Mouse (Mus musculus) brain, adult 2 months (tissue): Measurements from ENCODE around the gene Ankrd23.

Source experiments
- DNase-seq: peaks from one replicate; pipeline ENCODE4 v3.0.0; 2011; ENCODE audit warnings: low read depth, low spot score

Ankrd23 gene

DNA sequence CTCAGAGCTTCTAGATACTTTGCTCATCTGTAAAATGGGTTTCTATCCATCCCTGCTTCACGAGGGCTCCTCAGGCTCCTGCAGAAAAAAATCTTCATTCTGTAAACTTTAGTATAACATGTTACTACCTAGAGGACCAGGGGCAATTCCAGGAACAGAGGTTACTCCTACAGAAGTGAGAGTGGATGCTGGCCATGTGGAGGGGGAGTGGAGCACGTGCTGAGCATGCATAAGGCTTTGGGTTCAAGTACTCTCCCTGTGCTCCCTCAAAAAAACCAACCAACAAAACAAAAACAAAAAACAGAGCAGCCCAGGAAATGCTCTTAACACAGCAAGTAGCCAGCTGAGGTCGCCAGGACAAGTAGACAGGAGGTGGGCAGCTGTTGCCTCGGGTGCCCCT is 26.9 kb upstream of the Ankrd23 start:
- DNase-seq: no peak

DNA sequence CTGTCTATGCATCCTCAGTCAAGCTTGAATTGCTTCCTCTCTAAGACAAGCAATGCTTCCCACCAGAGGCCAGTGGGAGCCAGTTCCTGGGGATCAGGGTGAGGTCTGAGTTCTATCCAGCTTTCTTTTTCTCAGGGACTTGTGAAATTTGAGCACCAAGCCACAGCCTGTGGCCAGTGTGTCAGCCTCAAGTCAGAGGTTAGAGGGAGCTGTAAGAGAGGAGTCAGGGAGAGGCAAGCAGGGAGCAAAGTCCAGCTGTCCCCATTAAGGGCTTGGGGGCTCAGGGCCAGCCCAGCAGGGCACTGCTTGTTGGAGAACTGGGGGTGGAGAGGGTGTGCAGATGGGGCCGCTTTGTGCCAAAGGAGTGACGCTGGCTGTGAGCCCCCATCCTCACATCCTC is 26.5 kb upstream of the Ankrd23 start:
- no peak for DNase-seq

GRCm38 (mm10) chr1:36562388-36562787 is 25.7 kb upstream of the Ankrd23 start:
- DNase-seq: no peak

DNA sequence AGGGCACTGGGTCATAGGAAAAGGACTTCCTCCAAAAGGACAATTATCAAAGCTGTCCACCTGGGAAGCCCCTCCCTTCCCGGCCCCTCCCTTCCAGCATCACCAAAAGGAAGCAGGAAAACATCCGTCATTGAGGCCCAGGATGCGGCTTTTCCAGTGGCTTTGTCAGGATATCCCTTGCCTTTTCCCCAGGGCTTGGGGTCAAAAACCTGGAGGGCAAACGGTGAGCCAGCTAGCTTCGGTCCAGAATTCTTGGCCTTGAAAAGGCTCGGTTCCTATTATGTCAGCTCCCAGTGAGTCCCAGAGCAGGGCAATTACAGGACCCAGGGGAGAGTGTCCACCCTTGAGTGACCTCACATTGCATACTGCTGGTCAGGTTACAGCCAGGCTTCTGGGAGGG is 24.2 kb upstream of the Ankrd23 start:
- DNase-seq: no peak

DNA sequence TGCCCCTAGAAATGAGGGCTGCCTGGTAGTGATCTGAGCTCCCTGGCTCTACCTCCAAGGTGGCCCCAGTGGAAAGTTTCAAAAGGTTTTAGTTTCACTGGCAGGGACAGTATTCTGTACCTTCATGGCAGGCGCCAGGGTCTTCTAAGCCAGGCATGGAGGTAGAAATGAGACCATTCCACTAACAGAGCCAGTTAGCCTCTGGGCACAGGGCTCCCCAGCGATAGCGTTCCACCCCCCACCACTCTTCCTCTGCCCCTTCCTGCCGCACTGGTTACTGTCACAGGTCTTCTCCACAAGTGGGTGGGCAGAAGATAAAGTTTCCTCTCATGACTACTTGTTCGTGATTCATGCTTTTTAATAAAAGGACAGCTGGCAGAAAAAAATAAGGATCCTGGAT is 23.2 kb upstream of the Ankrd23 start:
- DNase-seq: no peak

DNA sequence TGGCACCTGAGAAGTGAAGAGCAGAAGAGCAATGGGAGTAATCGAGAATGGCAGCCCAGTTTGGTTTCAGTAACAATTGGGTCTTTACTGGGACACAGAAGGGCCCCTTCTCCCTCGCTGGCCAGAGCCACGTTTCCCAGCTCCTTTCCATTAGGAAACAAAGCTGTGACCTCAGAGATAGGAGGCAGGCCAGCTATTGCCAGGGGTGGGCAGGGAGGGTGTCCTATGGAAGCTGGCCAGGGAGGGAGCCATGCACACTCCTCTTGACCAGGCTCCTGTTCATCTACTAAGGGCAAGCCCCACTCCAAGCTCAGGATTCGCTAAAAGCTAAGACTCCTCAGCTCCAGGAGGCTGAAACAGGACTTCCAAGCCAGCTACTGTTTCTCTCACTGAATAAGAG is 22.6 kb upstream of the Ankrd23 start:
- DNase-seq: no peak

DNA sequence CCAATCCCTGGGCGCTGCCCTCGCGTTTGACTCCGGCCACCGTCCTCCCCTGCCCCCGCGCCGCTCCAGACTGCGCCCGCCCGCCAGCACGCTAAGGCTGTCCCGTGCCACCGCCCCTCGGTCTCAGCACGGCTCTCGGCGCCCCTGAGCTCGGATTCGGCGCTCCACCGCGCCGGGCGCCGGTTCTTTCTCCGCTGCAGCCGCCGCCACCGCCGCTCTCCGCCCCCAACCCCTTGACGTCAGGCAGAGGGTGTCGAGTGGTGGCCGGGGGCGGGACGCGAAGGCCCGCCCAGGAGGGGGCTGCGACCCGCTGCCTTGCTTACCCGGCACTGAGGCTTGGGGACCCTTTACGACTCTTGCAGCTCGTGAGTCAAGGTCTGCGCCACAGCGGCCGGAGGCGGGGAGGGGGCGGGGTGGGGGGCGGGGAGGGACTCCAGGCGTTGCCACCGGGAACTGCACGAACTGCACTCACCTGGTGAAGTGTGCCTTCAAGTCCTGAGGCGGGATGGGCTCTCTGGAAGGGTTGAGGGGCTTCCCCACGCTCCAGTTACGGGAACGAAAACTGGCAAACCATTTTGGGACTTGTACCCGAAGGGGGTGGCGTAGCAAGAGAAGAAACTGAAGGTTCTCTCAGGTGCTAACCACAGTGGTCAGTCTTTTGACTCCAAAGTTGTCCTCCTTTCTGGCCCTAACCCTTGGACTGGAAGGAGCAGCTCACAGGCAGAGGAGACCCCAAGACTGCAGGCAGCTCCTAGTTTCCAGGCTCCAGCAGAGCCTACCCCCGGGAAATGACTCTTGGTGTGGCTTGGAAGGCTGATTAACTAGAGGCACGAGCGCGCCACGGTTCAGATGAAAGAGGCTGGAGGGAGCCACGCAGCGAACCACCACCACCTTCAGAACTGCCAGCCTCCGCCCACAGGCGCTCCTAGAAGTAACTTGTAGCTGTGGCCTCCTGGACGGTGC is 21.6 kb upstream of the Ankrd23 start, which contains the start of gene Sema4c:
Gene Sema4c (minus strand): TSS at position 319 of the 963 bp plus-strand sequence.
- peak; percentile 73 for DNase-seq

DNA sequence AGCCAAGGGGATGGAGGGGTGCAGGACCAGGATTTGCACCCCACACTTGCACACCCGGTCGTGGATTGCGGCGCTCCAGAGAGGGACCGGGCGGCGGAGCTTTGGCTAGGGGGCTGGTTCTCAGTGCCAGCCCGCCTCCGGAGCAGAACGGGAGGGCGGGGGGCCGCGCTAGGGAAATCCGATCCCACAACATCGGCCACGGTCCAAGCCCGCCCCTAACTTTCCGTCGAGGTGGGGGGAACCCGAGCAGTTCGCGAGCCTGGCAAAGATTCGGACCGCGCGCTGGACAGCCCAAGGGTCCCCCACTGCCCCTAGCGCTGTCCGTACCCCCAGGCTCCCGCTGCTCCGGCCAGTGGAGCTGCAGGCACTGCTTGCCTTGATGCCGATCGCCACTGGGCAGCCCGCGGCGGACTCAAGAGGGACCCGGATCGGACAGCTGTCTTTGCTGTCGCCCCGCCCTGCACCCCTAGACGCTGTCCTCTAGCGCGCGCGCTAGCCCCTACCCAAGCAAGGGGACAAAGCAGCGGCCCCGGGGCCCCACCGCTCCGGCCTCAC is 20.9 kb upstream of the Ankrd23 start:
- DNase-seq: peak; percentile 66

DNA sequence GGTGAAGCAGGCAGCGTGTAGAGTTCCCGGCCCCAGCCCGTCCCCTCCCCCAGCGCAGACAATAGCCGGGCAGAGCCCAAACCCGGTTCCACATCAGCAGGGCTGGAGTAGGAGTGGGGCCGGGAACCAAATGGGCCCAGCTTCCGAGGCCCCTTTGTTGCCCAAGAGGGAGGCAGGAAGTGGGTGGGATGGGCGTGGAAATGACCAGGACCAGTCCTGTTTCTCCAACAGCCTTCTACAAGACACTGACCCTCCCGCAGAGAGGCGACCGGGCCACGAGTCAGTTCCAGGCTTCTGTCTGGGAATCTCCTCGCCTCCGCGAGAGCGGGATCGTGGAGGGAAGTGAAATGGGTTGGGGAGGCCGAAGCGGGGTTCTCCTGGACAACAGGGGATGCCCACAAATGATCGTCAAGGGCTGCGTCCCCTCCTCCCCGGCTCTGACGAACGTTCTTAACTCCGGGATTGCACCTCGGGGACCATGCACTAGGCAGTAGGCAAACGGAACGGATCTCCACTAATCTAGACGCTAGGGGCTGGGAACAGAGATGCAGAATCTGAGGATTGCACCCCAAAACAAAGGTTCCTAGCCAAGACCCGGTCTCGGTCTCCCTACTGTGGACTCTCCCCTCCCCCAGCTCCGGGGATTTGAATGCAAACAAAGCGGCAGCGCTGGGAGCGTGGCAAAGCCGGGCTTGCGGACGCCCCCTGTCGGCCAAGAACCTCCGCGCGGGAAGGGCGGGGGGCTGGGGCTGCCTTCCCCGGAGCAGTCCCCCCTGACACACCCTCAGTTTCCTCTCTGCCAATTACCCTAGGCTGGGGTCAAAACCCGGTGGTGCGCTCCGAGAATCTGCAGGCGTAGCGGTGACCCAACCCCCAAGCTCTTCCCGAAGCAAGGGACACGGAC is 20.1 kb upstream of the Ankrd23 start:
- peak; percentile 95 for DNase-seq

DNA sequence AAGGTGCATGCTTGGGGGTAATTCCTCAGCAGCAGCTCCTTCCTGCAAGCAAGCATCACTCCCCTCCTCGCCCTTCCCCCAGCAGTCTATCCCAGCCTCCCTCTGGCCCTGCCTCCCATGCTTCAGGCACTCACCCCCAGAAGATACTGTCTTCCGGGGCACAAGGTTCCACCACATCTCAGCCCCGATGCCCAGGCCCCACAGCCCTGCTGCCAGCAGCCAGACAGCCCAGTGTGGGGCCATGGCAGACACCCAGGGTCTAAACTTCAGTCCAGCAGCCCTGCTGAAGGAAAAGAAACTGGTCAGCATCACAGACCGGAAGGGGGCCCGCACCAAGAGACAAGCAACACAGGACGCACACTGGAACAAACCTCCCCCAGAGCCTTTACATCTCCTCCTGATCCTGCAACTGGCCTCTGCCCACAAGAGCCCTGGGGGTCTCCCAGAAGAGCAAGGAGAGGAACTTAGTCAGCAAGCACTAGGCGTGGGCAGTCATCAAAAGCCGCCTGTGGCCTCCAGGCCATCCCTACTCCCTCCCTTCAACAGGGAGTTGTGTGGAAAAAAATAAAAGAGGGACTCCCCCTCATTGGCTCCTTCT is 19.2 kb upstream of the Ankrd23 start:
- peak; percentile 36 for DNase-seq

GRCm38 (mm10) chr1:36554633-36555399 is 18.1 kb upstream of the Ankrd23 start:
- DNase-seq: no peak

DNA sequence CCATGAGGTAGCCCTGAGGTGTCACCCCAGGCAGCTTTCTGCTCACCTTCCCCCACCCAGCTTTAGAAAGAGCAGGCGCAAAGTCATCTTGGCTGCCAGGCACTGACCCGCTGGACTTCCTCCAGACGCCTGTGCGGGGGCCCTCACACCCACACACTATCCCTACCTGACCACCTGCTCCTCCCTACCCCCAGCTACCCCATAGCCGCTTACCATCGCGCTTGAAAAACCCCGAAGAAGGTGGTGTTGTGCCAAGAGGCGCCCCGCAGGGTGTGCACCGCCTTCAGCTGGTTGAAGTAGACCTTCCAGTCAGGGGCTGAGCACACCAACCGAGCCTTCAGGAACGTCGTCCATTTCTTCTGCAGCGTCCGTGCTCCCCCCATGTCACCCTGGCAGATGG is 15.8 kb upstream of the Ankrd23 start:
- peak; percentile 87 for DNase-seq

DNA sequence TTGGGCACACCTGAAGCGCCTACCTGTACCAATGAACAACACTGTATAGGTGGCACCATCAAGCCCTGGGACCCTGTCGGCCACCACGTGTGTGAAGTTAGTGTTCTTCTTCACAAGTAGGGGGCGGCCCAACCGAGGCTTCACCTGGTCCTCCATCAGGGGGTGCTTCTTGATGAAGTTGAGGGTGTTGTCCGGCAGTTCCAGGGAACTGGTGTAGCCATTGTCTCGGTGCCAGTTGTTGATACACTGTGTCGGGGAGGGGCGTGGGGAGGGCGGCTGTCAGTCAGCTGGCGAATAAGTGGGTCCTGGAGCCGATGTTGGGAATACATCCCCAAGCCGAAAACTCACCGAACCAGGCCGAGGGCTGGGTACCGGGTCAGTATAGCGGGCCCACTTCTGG is 15.2 kb upstream of the Ankrd23 start:
- no peak for DNase-seq

GRCm38 (mm10) chr1:36550075-36550863 is 13.6 kb upstream of the Ankrd23 start:
- peak; percentile 75 for DNase-seq

GRCm38 (mm10) chr1:36549491-36549890 is 12.8 kb upstream of the Ankrd23 start:
- DNase-seq: no peak

- no peak for DNase-seq
Measured at GRCm38 (mm10) chr1:36548771-36549170, 12.1 kb upstream of the Ankrd23 start.

DNA sequence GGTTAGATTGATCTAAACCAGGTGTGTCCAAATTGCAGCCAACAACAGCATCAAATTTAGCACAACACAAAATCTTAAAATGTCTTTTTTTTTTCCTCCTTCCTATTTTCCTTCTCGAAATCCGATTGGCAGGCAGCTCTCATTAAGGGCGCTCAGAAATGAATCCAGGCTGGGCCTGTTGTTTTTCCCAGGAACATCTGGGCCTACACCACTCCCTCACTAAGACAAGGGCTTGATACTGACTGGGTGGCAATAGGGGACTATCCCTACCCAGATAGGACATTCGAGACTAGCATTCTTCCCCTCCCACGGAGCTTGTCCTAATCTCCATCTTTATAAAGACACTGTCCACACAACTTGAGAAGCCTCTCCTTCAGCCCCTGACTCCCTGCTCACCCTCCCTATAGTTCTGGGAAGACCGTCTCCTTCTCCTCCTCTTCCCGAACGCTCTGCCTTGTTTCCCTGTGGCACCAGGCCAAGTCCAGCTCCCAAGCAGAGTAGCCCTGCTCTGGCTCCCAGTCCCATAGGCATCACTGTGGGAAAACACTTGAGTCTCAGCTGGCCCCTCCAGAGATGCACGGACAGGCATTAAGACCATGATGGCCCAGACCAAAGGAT is 11.4 kb upstream of the Ankrd23 start:
- DNase-seq: no peak

GRCm38 (mm10) chr1:36546888-36547471 is 10.3 kb upstream of the Ankrd23 start, which contains the start of gene Ankrd39:
Gene Ankrd39 (minus strand): TSS chr1:36547445.
- peak; percentile 100 for DNase-seq
